13 mouse cellular contexts compared by ENCODE assay signal in the genomic region with DNA sequence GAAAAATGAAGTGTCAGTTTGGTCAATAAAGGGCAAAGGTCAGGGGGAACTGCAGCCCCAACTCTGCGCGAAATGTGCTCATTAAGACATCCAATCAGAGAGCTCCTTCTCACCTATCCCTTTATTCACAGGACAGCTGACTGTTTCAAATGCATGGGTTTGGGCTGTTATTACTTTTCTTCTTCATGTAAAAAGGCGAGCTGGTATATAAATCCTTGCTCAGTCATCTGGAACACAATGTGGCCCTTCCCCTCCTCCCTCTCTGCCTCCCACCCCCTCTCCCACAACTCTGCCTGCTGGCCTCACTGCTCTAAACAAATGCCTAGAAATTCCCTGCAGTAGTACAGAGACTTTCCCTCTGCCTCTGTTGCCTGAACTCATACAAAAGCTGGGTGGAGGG. TPM values are rescaled to one million over a fixed set of nuclear protein-coding genes. Genes with fewer than 3 reads are reported as not detected.
DNase-seq lines count a peak whose midpoint lies in the region; ATAC-seq and TF ChIP-seq lines count a peak whose summit lies in the region.
"Had no signal": no experiment of that assay in that cellular context is flagged by ENCODE, and none has a peak within 500 bp of the region (broad histone marks: within the 10 kb centered on the region; RNA-seq: fewer than 3 reads in every experiment).

No protein-coding gene starts in this region.

- no peaks in the 10 kb centered on the region for H3K27me3 ChIP-seq in heart, embryonic 11.5 days (ENCODE audit: control insufficient read depth, insufficient read depth, low read length)
- H3K27me3 ChIP-seq in lung, embryonic 16.5 days (ENCODE audit: control insufficient read depth, insufficient read depth, low read depth, low read length), result no peaks in the 10 kb centered on the region
- no peaks in the 10 kb centered on the region for H3K27me3 ChIP-seq in lung, postnatal 0 days (replicated peaks; ENCODE audit: insufficient read depth, low read length)
- H3K27me3 ChIP-seq in forebrain, embryonic 13.5 days, result no peaks in the 10 kb centered on the region
- no peaks in the 10 kb centered on the region for H3K27me3 ChIP-seq in limb, embryonic 11.5 days (ENCODE audit: control insufficient read depth, insufficient read depth, low read length)

- no peak for DNase-seq in heart, adult 18-20 months
- no peak for DNase-seq in lung, postnatal 0 days (ENCODE audit: low spot score)
- peak; percentile 39 for DNase-seq in limb, embryonic 11.5 days (ENCODE audit: low spot score)
- DNase-seq in gastrocnemius, postnatal 14 days, result no peak
- DNase-seq: adrenal gland, adult 8-10 months; cerebellum, adult 18-20 months; gastrocnemius, postnatal 25 days; lung, adult 2 months; right cerebral cortex, postnatal 14 days had no signal

- TF ChIP-seq EP300 in lung, postnatal 0 days (IDR thresholded peaks at IDR 0.05), result no peak

- no peak for TF ChIP-seq CTCF in lung, postnatal 0 days (IDR thresholded peaks at IDR 0.05)

- peaks cover 18% of the 10 kb centered on the region for H3K36me3 ChIP-seq in heart, embryonic 11.5 days (ENCODE audit: control insufficient read depth, insufficient read depth, low read length)
- H3K36me3 ChIP-seq in lung, embryonic 16.5 days (ENCODE audit: control insufficient read depth, insufficient read depth, low read length), result peaks cover 4% of the 10 kb centered on the region
- H3K36me3 ChIP-seq in lung, postnatal 0 days (ENCODE audit: insufficient read depth, low read length), result no peaks in the 10 kb centered on the region
- peaks cover 5% of the 10 kb centered on the region; the same call in 1 of the 2 replicates for H3K36me3 ChIP-seq in forebrain, embryonic 13.5 days (ENCODE audit: poor library complexity, severe bottlenecking)
- no peaks in the 10 kb centered on the region for H3K36me3 ChIP-seq in limb, embryonic 11.5 days (ENCODE audit: control insufficient read depth, insufficient read depth, low read length)

- H3K27ac ChIP-seq in heart, embryonic 11.5 days (ENCODE audit: low read depth, low read length), result 0 out of 2 replicates have a peak overlapping the region, but pooled peaks have one; percentile 35
- no peak overlapping the region for H3K27ac ChIP-seq in lung, embryonic 16.5 days (ENCODE audit: low read length)
- H3K27ac ChIP-seq in lung, postnatal 0 days (ENCODE audit: low read length), result no peak overlapping the region
- H3K27ac ChIP-seq in forebrain, embryonic 13.5 days, result no peak overlapping the region
- H3K27ac ChIP-seq in limb, embryonic 11.5 days (replicated peaks; ENCODE audit: low read depth, low read length), result no peak overlapping the region

- H3K4me3 ChIP-seq in heart, embryonic 11.5 days (ENCODE audit: low read depth, low read length), result no peak overlapping the region
- H3K4me3 ChIP-seq in lung, embryonic 16.5 days (ENCODE audit: low read length), result no peak overlapping the region
- no peak overlapping the region for H3K4me3 ChIP-seq in lung, postnatal 0 days (ENCODE audit: low read depth, low read length)
- H3K4me3 ChIP-seq in forebrain, embryonic 13.5 days, result no peak overlapping the region
- no peak overlapping the region for H3K4me3 ChIP-seq in limb, embryonic 11.5 days (ENCODE audit: low read depth, low read length)

- H3K4me2 ChIP-seq in heart, embryonic 11.5 days, result no peak overlapping the region
- no peak overlapping the region for H3K4me2 ChIP-seq in lung, embryonic 16.5 days (ENCODE audit: low read depth, low read length)
- H3K4me2 ChIP-seq in lung, postnatal 0 days (replicated peaks; ENCODE audit: low read depth, low read length), result no peak overlapping the region
- H3K4me2 ChIP-seq in forebrain, embryonic 13.5 days, result no peak overlapping the region
- H3K4me2 ChIP-seq in limb, embryonic 11.5 days (ENCODE audit: low read depth, severe bottlenecking), result no peak overlapping the region

- ATAC-seq in heart, embryonic 11.5 days (replicated peaks; ENCODE audit: insufficient number of reproducible peaks, low FRiP score, low TSS enrichment), result peak; percentile 39; the same call in 1 of the 2 replicates
- ATAC-seq in lung, embryonic 16.5 days (ENCODE audit: low read depth), result 0 out of 2 replicates have a peak, but pooled peaks have one; percentile 15
- ATAC-seq in lung, postnatal 0 days, result no peak
- ATAC-seq in forebrain, embryonic 13.5 days, result peak; percentile 43; the same call in 1 of the 2 replicates
- peak; percentile 77 for ATAC-seq in limb, embryonic 11.5 days (ENCODE audit: insufficient number of reproducible peaks, low FRiP score, low TSS enrichment, low read depth)
- no peak for ATAC-seq in activated CD4-positive, CD25-positive, alpha-beta regulatory T cell, adult 4 months

- no peaks in the 10 kb centered on the region for H3K9me3 ChIP-seq in heart, embryonic 11.5 days (replicated peaks; ENCODE audit: control insufficient read depth, low read length)
- no peaks in the 10 kb centered on the region for H3K9me3 ChIP-seq in lung, embryonic 16.5 days (ENCODE audit: control insufficient read depth, low read length)
- H3K9me3 ChIP-seq in lung, postnatal 0 days (ENCODE audit: low read length), result no peaks in the 10 kb centered on the region
- H3K9me3 ChIP-seq in forebrain, embryonic 13.5 days (replicated peaks), result no peaks in the 10 kb centered on the region
- H3K9me3 ChIP-seq in limb, embryonic 11.5 days (ENCODE audit: control insufficient read depth, low read length), result no peaks in the 10 kb centered on the region

- WGBS in heart, embryonic 11.5 days (ENCODE audit: insufficient replicate concordance), result 60% methylated on average over 3 of the region's 3 CpGs
- 45% methylated on average over 3 of the region's 3 CpGs for WGBS in lung, embryonic 16.5 days
- 54% methylated on average over 3 of the region's 3 CpGs for WGBS in lung, postnatal 0 days
- 5% methylated on average over 3 of the region's 3 CpGs for WGBS in forebrain, embryonic 13.5 days
- 12% methylated on average over 3 of the region's 3 CpGs for WGBS in limb, embryonic 11.5 days

- peaks cover 58% of the 10 kb centered on the region for H3K4me1 ChIP-seq in heart, embryonic 11.5 days (ENCODE audit: control insufficient read depth, insufficient read depth, low read length)
- peaks cover 2% of the 10 kb centered on the region; the same call in 1 of the 2 replicates for H3K4me1 ChIP-seq in lung, embryonic 16.5 days (replicated peaks; ENCODE audit: control insufficient read depth, insufficient read depth, low read length)
- H3K4me1 ChIP-seq in lung, postnatal 0 days (ENCODE audit: insufficient read depth, low read depth, low read length), result no peaks in the 10 kb centered on the region
- H3K4me1 ChIP-seq in forebrain, embryonic 13.5 days, result peaks cover 21% of the 10 kb centered on the region
- H3K4me1 ChIP-seq in limb, embryonic 11.5 days (ENCODE audit: control insufficient read depth, insufficient read depth, low read length), result peaks cover 3% of the 10 kb centered on the region; the same call in 1 of the 2 replicates

- intact Hi-C loops in gastrocnemius, postnatal 14 days (cut with DNase I; ENCODE audit: low total_unique reads), result no loop called here

- no peak overlapping the region for H3K9ac ChIP-seq in heart, embryonic 11.5 days (ENCODE audit: low read depth, low read length)
- no peak overlapping the region for H3K9ac ChIP-seq in lung, embryonic 16.5 days (ENCODE audit: low read length)
- no peak overlapping the region for H3K9ac ChIP-seq in lung, postnatal 0 days (replicated peaks; ENCODE audit: low read depth)
- no peak overlapping the region; the same call in 1 of the 2 replicates for H3K9ac ChIP-seq in forebrain, embryonic 13.5 days
- no peak overlapping the region for H3K9ac ChIP-seq in limb, embryonic 11.5 days (ENCODE audit: low read length)

RNA-seq across cellular contexts. Expression of gene Meis1, which starts 36.5 kb away (rescaled TPM):
- polyA plus RNA-seq in heart, embryonic 11.5 days (2014; fragmentation: Nextera tagmentation; extraction: Ambion mirVana), result 72.8 and 89.0 TPM in 2 replicates
- 10 to 100 TPM; 25.0 to 25.2 TPM for total RNA-seq in heart, adult 18-20 months (2021)
- polyA plus RNA-seq in lung, embryonic 16.5 days (2015; fragmentation: Nextera tagmentation; extraction: Ambion mirVana), result 94.4 and 99.9 TPM in 2 replicates
- polyA plus RNA-seq in lung, postnatal 0 days (2015; fragmentation: Nextera tagmentation; extraction: Ambion mirVana), result 39.6 and 44.9 TPM in 2 replicates
- polyA plus RNA-seq in forebrain, embryonic 13.5 days (2015; fragmentation: Nextera tagmentation; extraction: Ambion mirVana), result 28.6 and 46.9 TPM in 2 replicates
- polyA plus RNA-seq in limb, embryonic 11.5 days (2014; fragmentation: Nextera tagmentation; extraction: Ambion mirVana), result 69.8 and 85.0 TPM in 2 replicates
- total RNA-seq in gastrocnemius, postnatal 14 days (2021), result 1 to 10 TPM; 4.1 to 4.5 TPM
- polyA plus RNA-seq in activated CD4-positive, CD25-positive, alpha-beta regulatory T cell, adult 4 months (2017; shearing (Covaris generic)), result under 1 TPM in 1 of 2 experiments, not detected in 1; 0.33 TPM

Comparison
In these comparisons a context has a peak if more than half of its experiments do, and no peak if none do; other contexts are left out.
1. ATAC-seq: peak in heart, embryonic 11.5 days (single experiment), lung, embryonic 16.5 days (single experiment), forebrain, embryonic 13.5 days (single experiment) and limb, embryonic 11.5 days (single experiment); none in lung, postnatal 0 days (single experiment) and activated CD4-positive, CD25-positive, alpha-beta regulatory T cell, adult 4 months (single experiment).
2. RNA of gene Meis1, which starts 36.5 kb away (polyA plus RNA-seq): 94.4 to 99.9 TPM in lung, embryonic 16.5 days, 72.8 to 89.0 TPM in heart, embryonic 11.5 days, 69.8 to 85.0 TPM in limb, embryonic 11.5 days, 39.6 to 44.9 TPM in lung, postnatal 0 days and 28.6 to 46.9 TPM in forebrain, embryonic 13.5 days; 0.33 TPM in activated CD4-positive, CD25-positive, alpha-beta regulatory T cell, adult 4 months; every median in the first group is over 10 times any median in the second.